Mouse (Mus musculus): ENCODE measurements at regions not wholly inside any gene's neighbourhood (a gene's known extent, or its start where the extent isn't known, plus 50 kb on each side); places are given as distances from the start of the nearest gene placed in this dataset.

DNA sequence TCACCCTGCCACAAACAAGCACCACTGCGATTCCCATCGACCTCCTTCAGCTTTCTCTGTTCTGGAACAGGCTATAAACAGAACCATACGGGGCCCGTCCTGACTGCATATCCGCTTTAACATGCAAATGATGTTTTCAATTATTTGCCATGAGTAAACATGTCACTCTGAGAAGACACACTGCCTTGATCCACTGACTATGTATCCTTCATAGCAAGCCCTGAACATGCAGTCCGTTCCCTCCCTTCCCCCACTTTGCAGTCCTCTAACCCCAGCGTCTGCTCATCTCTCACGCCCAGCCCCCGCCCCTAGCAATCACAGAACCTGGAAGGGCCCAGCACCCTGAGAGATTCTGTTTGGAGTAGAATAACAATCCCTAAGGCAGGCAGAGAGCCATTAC lies 89.4 kb upstream of the Rybp start:
- TF ChIP-seq CTCF (IDR thresholded peaks at IDR 0.05; ENCODE audit: extremely low read depth, insufficient read depth, low read length) (no peak), POLR2A (IDR thresholded peaks at IDR 0.05; ENCODE audit: extremely low read depth, insufficient read depth, low read length) (no peak)

Data from cortical plate, adult 2 months (tissue).